Mouse (Mus musculus) bone marrow macrophage, adult 2 months (primary cell): ENCODE data around the gene 1700016K19Rik.

Source experiments
- CTCF ChIP-seq: IDR thresholded peaks from 2 replicates; pipeline ENCODE4 v1.5.1; 2012; ENCODE audit warnings: low read depth, mild to moderate bottlenecking, low read length, moderate library complexity
- POLR2A ChIP-seq: IDR thresholded peaks from 2 replicates; pipeline ENCODE4 v1.6.1; 2012; ENCODE audit warnings: mild to moderate bottlenecking, low read depth, low read length, borderline replicate concordance

GRCm38 (mm10) chr11:75950459-75950858 is 49.3 kb upstream of the 1700016K19Rik start:
- TF ChIP-seq CTCF (no peak), POLR2A (no peak)
